Mouse (Mus musculus): ENCODE data around the gene Bloc1s4.

- TF ChIP-seq GATA1 (IDR thresholded peaks at IDR 0.05; ENCODE audit: borderline replicate concordance, low read length) (no peak), FLI1 (IDR thresholded peaks at IDR 0.05; ENCODE audit: low read length) (no peak)
Observed at GRCm38 (mm10) chr5:36791861-36792260, 43.4 kb upstream of the Bloc1s4 start.
